Mouse (Mus musculus): ENCODE results near the gene Ufc1. TPM values are rescaled to one million over a fixed set of nuclear protein-coding genes. Genes with fewer than 3 reads are reported as not detected.

Gene Ufc1
- total RNA-seq, 2 experiments from 2014 or later: 105 to 116 TPM

- no peak for DNase-seq (ENCODE audit: extremely low spot score in 1 of 2, low spot score in 1 of 2)
Measured at GRCm38 (mm10) chr1:171271622-171272021, 23.2 kb downstream of the Ufc1 start.

- DNase-seq (ENCODE audit: extremely low spot score in 1 of 2, low spot score in 1 of 2): no peak
Measured at GRCm38 (mm10) chr1:171271196-171271595, 23.6 kb downstream of the Ufc1 start.

GRCm38 (mm10) chr1:171270573-171270900 lies 24.3 kb downstream of the Ufc1 start:
- no peak for DNase-seq (ENCODE audit: extremely low spot score in 1 of 2, low spot score in 1 of 2)

GRCm38 (mm10) chr1:171269848-171270572 lies 24.8 kb downstream of the Ufc1 start, which contains the start of gene B4galt3:
Gene B4galt3 (plus strand): TSS chr1:171270328.
- peak; percentile 97 for DNase-seq (ENCODE audit: extremely low spot score in 1 of 2, low spot score in 1 of 2)

- no peak for DNase-seq (ENCODE audit: extremely low spot score in 1 of 2, low spot score in 1 of 2)
Measured at GRCm38 (mm10) chr1:171268341-171268740, 26.5 kb downstream of the Ufc1 start.

GRCm38 (mm10) chr1:171265971-171266744 lies 28.7 kb downstream of the Ufc1 start:
- DNase-seq (ENCODE audit: extremely low spot score in 1 of 2, low spot score in 1 of 2): no peak

GRCm38 (mm10) chr1:171263666-171264461 lies 31.0 kb downstream of the Ufc1 start:
- DNase-seq (ENCODE audit: extremely low spot score in 1 of 2, low spot score in 1 of 2): no peak

- DNase-seq (ENCODE audit: extremely low spot score in 1 of 2, low spot score in 1 of 2): no peak
Measured at GRCm38 (mm10) chr1:171263185-171263611, 31.6 kb downstream of the Ufc1 start.

GRCm38 (mm10) chr1:171262594-171263130 lies 32.2 kb downstream of the Ufc1 start:
- peak in 1 of 2 experiments; percentile 56 for DNase-seq (ENCODE audit: extremely low spot score in 1 of 2, low spot score in 1 of 2)

- no peak for DNase-seq (ENCODE audit: extremely low spot score in 1 of 2, low spot score in 1 of 2)
Measured at GRCm38 (mm10) chr1:171260316-171260715, 34.5 kb downstream of the Ufc1 start.

GRCm38 (mm10) chr1:171258921-171259320 lies 35.9 kb downstream of the Ufc1 start:
- no peak for DNase-seq (ENCODE audit: extremely low spot score in 1 of 2, low spot score in 1 of 2)

GRCm38 (mm10) chr1:171257781-171258180 lies 37.0 kb downstream of the Ufc1 start:
- no peak for DNase-seq (ENCODE audit: extremely low spot score in 1 of 2, low spot score in 1 of 2)

- peak in 1 of 2 experiments; percentile 65 for DNase-seq (ENCODE audit: extremely low spot score in 1 of 2, low spot score in 1 of 2)
Measured at GRCm38 (mm10) chr1:171256937-171257548, 37.8 kb downstream of the Ufc1 start.

- no peak for DNase-seq (ENCODE audit: extremely low spot score in 1 of 2, low spot score in 1 of 2)
Measured at GRCm38 (mm10) chr1:171256095-171256818, 38.6 kb downstream of the Ufc1 start.

GRCm38 (mm10) chr1:171252415-171252814 lies 42.4 kb downstream of the Ufc1 start:
- no peak for DNase-seq (ENCODE audit: extremely low spot score in 1 of 2, low spot score in 1 of 2)

GRCm38 (mm10) chr1:171251594-171252324 lies 43.1 kb downstream of the Ufc1 start:
- DNase-seq (ENCODE audit: extremely low spot score in 1 of 2, low spot score in 1 of 2): no peak

- DNase-seq (ENCODE audit: extremely low spot score in 1 of 2, low spot score in 1 of 2): no peak
Measured at GRCm38 (mm10) chr1:171250680-171251593, 43.9 kb downstream of the Ufc1 start, which contains the start of gene Ndufs2. Gene Ndufs2 (minus strand): TSS chr1:171251388.
